Mouse (Mus musculus) hindbrain, embryonic 15.5 days (tissue): ENCODE measurements around the gene Derl3. TPM values are rescaled to one million over a fixed set of nuclear protein-coding genes. Genes with fewer than 3 reads are reported as not detected.
"Not testable (repeated sequence)": the region's sequence is repeated elsewhere in the genome, so short reads cannot be mapped to it uniquely, and the experiment has no call there.

Experiments
- ATAC-seq: fragments of 200-750 bp; cut with Nextera tagmentation; 2 replicates; pipeline ENCODE4 v1.8.0; 2017; ENCODE audit warnings: low read depth, moderate number of reproducible peaks, moderate TSS enrichment; ENCODE audit not compliant: low FRiP score
- H3K27ac ChIP-seq: fragments of 300-500 bp; sonication (generic); replicated peaks from 2 replicates; pipeline ENCODE4 v1.5.1; 2015; ENCODE audit warnings: mild to moderate bottlenecking, inconsistent platforms
- H3K27me3 ChIP-seq: fragments of 300-500 bp; sonication (generic); 2 replicates; pipeline ENCODE4 v1.6.1; 2015; ENCODE audit warnings: control low read depth, inconsistent platforms
- H3K36me3 ChIP-seq: fragments of 300-500 bp; sonication (generic); 2 replicates; pipeline ENCODE4 v1.6.1; 2015; ENCODE audit warnings: control low read depth, inconsistent platforms
- H3K4me1 ChIP-seq: fragments of 300-500 bp; sonication (generic); replicated peaks from 2 replicates; pipeline ENCODE4 v1.6.1; 2015; ENCODE audit warnings: control low read depth, inconsistent platforms
- H3K4me2 ChIP-seq: fragments of 300-500 bp; sonication (generic); 2 replicates; pipeline ENCODE4 v1.6.1; 2015; ENCODE audit warnings: moderate library complexity, mild to moderate bottlenecking, inconsistent platforms
- H3K4me3 ChIP-seq: fragments of 300-500 bp; sonication (generic); 2 replicates; pipeline ENCODE4 v1.5.1; 2015; ENCODE audit warnings: mild to moderate bottlenecking, inconsistent platforms
- H3K9ac ChIP-seq: fragments of 300-500 bp; sonication (generic); 2 replicates; pipeline ENCODE4 v1.6.1; 2015; ENCODE audit warnings: inconsistent platforms
- H3K9me3 ChIP-seq: fragments of 300-500 bp; sonication (generic); 2 replicates; pipeline ENCODE4 v1.6.1; 2016; ENCODE audit warnings: control low read depth, inconsistent platforms
- WGBS: fragments of 180-500 bp; shearing (Covaris S2); methylation state at CpG from one replicate; pipeline ENCODE4 v1.1.7; 2015; 5-methylcytosine and 5-hydroxymethylcytosine counted together
- polyA plus RNA-seq: library from polyadenylated mRNA; unstranded; fragments of >200 nt; fragmentation: Nextera tagmentation; extraction: Ambion mirVana; gene quantifications from 2 replicates; pipeline ENCODE4 v1.2.1, GENCODE M21; 2015

The Derl3 gene
- polyA plus RNA-seq, 1 experiment from 2014 or later: 2.0 TPM

GRCm38 (mm10) chr10:75878836-75879235, 14.4 kb upstream of the Derl3 start:
- Histone ChIP-seq H3K27me3 (no peaks in the 10 kb centered on the region), H3K4me1 (peaks cover 20% of the 10 kb centered on the region), H3K9ac (no peak overlapping the region), H3K4me3 (no peak overlapping the region), H3K36me3 (no peaks in the 10 kb centered on the region), H3K4me2 (no peak overlapping the region), H3K27ac (no peak overlapping the region), H3K9me3 (no peaks in the 10 kb centered on the region)
- ATAC-seq: no peak
- WGBS: 84% methylated on average over 3 of the region's 3 CpGs

- Histone ChIP-seq H3K4me2 (no peak overlapping the region), H3K4me3 (no peak overlapping the region), H3K36me3 (no peaks in the 10 kb centered on the region), H3K9me3 (no peaks in the 10 kb centered on the region), H3K4me1 (peaks cover 17% of the 10 kb centered on the region), H3K27me3 (no peaks in the 10 kb centered on the region), H3K27ac (no peak overlapping the region), H3K9ac (no peak overlapping the region)
- 91% methylated on average over 10 of the region's 10 CpGs for WGBS
- no peak for ATAC-seq
These were observed 12.9 kb upstream of the Derl3 start for GRCm38 (mm10) chr10:75880351-75880750.

DNA sequence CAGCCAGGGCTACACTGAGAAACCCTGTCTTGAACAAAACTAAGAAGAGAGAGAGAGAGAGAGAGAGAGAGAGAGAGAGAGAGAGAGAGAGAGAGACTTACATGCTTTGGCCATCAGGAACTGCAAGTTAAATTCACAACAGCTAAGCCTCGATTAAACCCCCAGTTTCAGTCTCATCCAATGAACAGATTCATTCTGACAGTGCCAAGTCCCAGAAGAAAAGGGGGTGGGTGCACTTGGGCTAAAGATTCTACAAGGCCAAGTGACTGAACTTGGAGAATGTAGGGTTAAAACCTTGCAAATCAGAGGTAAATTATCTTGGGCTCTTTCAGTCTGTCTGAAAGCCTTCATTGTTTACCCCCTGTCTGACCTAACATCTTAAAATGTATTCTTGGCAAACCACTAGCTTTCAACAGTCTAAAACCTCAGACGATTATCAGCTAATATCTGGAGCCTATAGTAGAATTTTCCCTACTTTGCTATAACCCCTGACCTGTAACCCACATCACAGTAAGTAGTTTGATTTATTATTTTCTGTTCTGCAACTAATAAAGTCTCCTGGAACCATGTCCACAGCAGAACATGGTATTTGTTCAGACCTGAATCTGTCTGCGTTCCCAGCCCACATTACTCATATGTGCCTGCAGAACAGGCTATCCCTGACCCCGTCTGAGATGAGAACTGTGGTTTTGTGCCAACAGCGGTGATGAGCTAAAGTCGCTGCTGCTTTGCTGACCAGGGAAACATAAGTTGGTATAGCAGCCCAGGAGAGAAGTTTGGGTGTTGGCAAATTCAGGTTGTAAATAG, 12.2 kb upstream of the Derl3 start:
- no peaks in the 10 kb centered on the region for H3K27me3 ChIP-seq
- H3K9ac ChIP-seq: no peak overlapping the region
- peaks cover 17% of the 10 kb centered on the region for H3K4me1 ChIP-seq
- no peak overlapping the region for H3K4me3 ChIP-seq
- no peak overlapping the region for H3K4me2 ChIP-seq
- no peak for ATAC-seq
- peak overlapping the region; percentile 47; the same call in 1 of the 2 replicates for H3K27ac ChIP-seq
- no peaks in the 10 kb centered on the region for H3K9me3 ChIP-seq
- H3K36me3 ChIP-seq: no peaks in the 10 kb centered on the region
- 50% methylated on average over 6 of the region's 6 CpGs for WGBS

DNA sequence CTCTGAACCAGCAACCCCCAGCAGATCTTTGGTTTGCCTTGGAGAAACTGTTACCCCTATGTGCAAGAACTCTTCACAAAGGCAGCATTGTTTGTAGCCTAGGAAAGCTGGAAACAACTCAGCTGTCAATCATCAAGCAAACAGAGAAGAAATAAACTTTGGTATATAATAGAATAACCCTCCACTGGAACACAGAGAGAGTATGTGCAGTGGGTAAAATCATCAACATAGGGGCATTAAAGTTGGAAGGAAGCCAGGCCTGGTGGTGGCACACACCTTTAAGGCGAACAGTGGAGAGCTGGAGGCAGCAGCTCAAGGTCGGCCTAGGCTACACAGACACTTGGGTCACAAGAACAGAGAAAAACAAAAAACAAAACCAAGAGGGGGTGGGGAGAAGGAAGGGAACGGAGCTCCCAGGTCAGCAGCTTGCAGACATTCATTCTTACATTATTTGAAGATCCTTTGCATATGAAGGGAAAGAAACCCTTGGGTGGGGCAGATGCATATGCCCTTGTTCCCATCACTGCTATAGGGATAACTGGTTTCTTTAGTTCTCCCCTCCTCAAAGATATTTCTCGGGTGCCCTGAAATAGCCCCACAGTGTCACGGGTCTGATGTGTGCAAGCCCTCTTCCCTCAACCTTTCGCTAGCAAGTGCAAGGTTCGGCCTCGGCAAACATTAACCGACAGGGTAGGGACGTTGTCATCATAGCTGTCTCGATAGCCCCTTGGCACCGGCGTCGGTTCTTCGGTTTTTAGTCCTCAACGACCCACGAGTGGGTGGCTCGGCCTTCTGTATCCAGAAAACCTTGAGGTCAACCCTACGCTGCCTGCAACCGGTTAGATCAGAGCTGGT, 11.4 kb upstream of the Derl3 start:
- H3K36me3 ChIP-seq: no peaks in the 10 kb centered on the region
- 13% methylated on average over 20 of the region's 20 CpGs for WGBS
- H3K9ac ChIP-seq: no peak overlapping the region
- ATAC-seq: no peak
- H3K4me2 ChIP-seq: no peak overlapping the region
- H3K27ac ChIP-seq: 0 out of 2 replicates have a peak overlapping the region, but pooled peaks have one; percentile 47
- no peak overlapping the region for H3K4me3 ChIP-seq
- H3K4me1 ChIP-seq: peaks cover 17% of the 10 kb centered on the region
- H3K9me3 ChIP-seq: no peaks in the 10 kb centered on the region
- no peaks in the 10 kb centered on the region for H3K27me3 ChIP-seq

DNA sequence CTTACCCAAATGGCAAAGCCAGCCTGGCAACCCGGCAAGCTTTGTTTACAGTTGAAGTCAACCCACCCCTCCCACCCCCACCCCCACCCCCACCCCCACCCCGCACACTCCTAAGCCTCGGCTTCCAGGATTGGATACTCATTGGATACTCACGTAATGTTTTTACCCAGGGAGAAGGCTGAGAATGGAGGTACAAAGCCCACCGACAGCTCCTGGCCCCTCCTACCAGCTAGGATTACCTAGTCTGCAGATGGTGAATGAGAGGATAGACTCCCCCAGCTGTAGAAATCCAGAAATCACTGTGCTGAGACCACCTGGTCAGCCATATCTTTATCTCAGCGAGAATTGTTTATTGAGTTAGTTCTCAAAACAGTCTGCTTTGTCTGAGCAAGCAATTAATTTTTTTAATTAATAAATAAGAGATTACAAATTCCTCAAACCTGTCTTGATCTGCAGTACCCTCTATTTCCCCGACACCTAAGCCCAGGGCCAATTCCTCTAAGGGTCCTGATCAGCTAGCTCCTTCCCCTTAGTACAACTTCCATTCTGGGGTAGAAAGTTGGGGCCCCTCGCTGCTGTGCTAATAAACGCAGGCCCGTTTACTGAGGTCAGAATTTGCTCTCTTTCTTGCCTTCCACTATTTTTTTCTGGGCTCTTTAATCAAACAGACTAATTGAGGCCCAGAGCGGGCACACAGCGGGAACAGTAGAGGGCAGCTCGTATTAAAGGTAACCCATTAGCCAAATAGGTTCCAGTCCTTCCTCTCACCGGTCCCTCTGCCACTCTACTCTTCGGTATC, 10.6 kb upstream of the Derl3 start:
- 8% methylated on average over 15 of the region's 15 CpGs for WGBS
- 0 out of 2 replicates have a peak, but pooled peaks have one; percentile 44 for ATAC-seq
- Histone ChIP-seq H3K4me3 (0 out of 2 replicates have a peak overlapping the region, but pooled peaks have one; percentile 7), H3K9ac (0 out of 2 replicates have a peak overlapping the region, but pooled peaks have one; percentile 16), H3K9me3 (no peaks in the 10 kb centered on the region), H3K27me3 (no peaks in the 10 kb centered on the region), H3K4me2 (peak overlapping the region; percentile 37), H3K4me1 (peaks cover 17% of the 10 kb centered on the region), H3K36me3 (no peaks in the 10 kb centered on the region), H3K27ac (0 out of 2 replicates have a peak overlapping the region, but pooled peaks have one; percentile 25)

DNA sequence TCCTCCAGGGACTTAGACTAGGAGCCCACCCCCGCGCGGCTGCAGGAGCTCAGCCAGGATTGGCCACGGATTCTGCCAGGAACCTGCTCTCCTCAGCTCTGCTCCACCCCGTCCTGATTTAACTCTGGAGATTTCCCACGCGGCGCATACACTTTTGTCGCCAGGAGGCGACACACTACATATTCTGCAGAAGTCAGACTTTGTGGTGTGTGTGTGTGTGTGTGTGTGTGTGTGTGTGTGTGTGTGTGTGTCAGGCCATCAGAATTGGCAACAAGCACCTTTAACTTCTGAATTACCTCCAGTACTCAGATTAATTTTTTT, 10.0 kb upstream of the Derl3 start:
- no peaks in the 10 kb centered on the region for H3K27me3 ChIP-seq
- H3K9ac ChIP-seq: 0 out of 2 replicates have a peak overlapping the region, but pooled peaks have one; percentile 16
- H3K4me3 ChIP-seq: 0 out of 2 replicates have a peak overlapping the region, but pooled peaks have one; percentile 7
- no peaks in the 10 kb centered on the region for H3K36me3 ChIP-seq
- H3K27ac ChIP-seq: 0 out of 2 replicates have a peak overlapping the region, but pooled peaks have one; percentile 25
- 2% methylated on average over 10 of the region's 10 CpGs for WGBS
- peaks cover 17% of the 10 kb centered on the region for H3K4me1 ChIP-seq
- peak overlapping the region; percentile 37 for H3K4me2 ChIP-seq
- peak; percentile 73; the same call in 1 of the 2 replicates for ATAC-seq
- no peaks in the 10 kb centered on the region for H3K9me3 ChIP-seq

DNA sequence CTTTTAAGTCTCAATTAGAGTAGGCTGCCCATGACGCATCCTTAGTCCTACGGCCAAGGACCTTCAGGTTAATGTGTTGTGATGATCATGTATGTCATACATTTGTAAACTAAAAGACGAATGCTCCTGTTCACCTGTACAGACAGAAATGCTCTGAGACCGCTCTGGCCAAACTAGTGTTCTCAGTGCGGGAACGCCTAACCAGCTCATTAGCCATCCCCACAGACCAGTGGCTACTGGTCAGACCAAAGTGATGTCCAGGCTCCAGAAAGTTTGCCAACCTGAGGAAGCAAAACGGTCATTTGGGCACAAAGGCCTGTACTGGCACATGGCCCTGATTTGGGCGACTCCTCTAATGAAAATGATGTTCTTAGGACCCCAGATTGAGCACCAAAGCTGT, 8.5 kb upstream of the Derl3 start:
- no peak overlapping the region for H3K9ac ChIP-seq
- no peak overlapping the region for H3K4me3 ChIP-seq
- H3K9me3 ChIP-seq: no peaks in the 10 kb centered on the region
- no peak overlapping the region for H3K4me2 ChIP-seq
- no peak for ATAC-seq
- H3K36me3 ChIP-seq: no peaks in the 10 kb centered on the region
- no peaks in the 10 kb centered on the region for H3K27me3 ChIP-seq
- WGBS: 97% methylated on average over 8 of the region's 8 CpGs
- no peak overlapping the region for H3K27ac ChIP-seq
- H3K4me1 ChIP-seq: peaks cover 17% of the 10 kb centered on the region

- 89% methylated on average over 5 of the region's 5 CpGs for whole genome bisulfite sequencing
- not testable (repeated sequence) for H3K4me1 ChIP-seq
These were observed 5.7 kb upstream of the Derl3 start for GRCm38 (mm10) chr10:75887504-75887903.

DNA sequence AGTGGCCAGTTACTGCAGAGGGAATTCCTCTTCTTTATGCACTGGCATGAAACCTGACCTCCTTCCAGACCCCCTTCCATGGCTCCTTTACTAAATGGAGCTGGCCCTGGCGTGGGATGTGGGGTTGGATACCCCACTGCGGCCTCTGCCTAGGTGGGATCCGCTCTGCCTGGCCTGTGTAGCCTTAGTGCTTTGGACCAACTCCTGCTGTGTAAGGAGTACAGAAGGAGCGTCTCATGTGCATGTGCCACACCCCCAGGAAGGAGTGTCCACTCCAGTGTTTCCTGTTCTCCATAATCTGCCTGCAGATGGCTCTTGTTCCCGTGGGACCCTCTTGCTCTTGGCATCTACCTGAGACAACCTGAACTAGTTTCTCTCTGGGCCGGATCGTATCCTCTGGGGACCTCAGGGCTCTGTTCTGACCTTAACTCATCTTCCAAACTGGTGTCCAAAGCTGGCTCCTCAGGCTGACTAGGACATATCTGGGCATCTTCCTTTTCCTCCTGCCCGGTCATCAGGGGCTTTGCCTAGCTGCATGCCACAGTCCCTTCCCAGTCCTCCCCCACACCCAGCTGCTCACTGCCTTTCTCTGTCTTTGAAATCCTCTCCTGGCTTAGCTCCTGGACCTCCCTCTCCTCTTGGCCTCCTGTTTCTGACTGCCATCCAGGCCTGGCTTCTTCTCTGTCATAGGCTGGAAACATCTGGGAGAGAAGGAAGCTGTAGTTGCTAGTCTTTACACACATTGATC, 3.6 kb upstream of the Derl3 start:
- Histone ChIP-seq H3K4me2 (no peak overlapping the region), H3K9ac (no peak overlapping the region), H3K27me3 (no peaks in the 10 kb centered on the region), H3K4me3 (no peak overlapping the region), H3K9me3 (no peaks in the 10 kb centered on the region), H3K36me3 (no peaks in the 10 kb centered on the region), H3K27ac (no peak overlapping the region), H3K4me1 (peaks cover 6% of the 10 kb centered on the region)
- ATAC-seq: no peak
- 57% methylated on average over 8 of the region's 8 CpGs for WGBS

More at GRCm38 (mm10) chr10:75887504-75887903, 5.7 kb upstream of the Derl3 start:
- not testable (repeated sequence) for H3K27ac ChIP-seq, H3K9ac ChIP-seq, H3K9me3 ChIP-seq, ATAC-seq, H3K36me3 ChIP-seq, H3K4me3 ChIP-seq, H3K27me3 ChIP-seq, H3K4me2 ChIP-seq

DNA sequence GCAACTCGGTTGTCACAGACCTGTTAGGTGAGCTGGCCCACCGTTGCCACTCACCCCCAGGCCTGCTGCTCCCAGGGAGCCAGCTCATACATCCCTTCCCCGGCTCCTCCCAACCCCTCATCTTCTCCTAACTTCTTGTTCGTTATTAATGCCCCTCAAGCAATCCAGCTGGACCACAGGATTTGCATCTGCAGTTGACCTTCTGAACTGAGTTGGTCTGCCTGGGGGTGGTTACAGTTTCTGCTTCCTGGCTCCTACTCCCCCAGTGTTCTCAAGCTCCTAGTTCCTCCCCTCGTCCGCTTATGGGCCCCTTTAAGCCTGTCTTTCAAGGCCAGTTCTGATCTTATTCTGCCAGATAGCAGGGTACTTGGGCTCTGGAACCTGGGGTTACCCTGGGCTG, 1.4 kb downstream of the Derl3 start:
- H3K36me3 ChIP-seq: peaks cover 38% of the 10 kb centered on the region
- H3K4me2 ChIP-seq: no peak overlapping the region
- H3K9me3 ChIP-seq: no peaks in the 10 kb centered on the region
- H3K27me3 ChIP-seq: no peaks in the 10 kb centered on the region
- H3K27ac ChIP-seq: no peak overlapping the region
- peaks cover 10% of the 10 kb centered on the region for H3K4me1 ChIP-seq
- H3K9ac ChIP-seq: no peak overlapping the region
- no peak for ATAC-seq
- 82% methylated on average over 6 of the region's 6 CpGs for WGBS
- H3K4me3 ChIP-seq: no peak overlapping the region

DNA sequence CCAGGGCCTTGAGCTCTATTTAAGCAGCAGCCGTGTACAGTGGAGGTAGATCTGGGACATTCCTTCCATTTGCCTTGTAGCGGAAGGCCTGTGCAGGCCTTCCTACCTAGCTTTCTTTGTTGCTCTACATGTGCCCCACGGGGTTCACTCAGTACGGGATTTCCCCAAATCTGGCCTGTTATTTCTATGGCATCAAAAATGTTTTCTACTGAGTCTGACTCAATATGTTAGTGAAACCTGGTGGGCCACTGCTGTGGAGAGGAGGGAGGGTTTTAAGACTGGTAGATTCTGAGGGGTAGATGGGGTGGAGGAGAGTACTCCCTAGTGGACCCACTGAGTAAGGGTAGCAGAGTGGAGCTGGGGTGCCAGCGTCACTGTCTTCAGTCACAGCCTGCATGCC, 2.5 kb downstream of the Derl3 start:
- Histone ChIP-seq H3K4me1 (peaks cover 10% of the 10 kb centered on the region), H3K9ac (no peak overlapping the region), H3K27ac (no peak overlapping the region), H3K36me3 (peaks cover 47% of the 10 kb centered on the region), H3K4me3 (no peak overlapping the region), H3K27me3 (no peaks in the 10 kb centered on the region), H3K9me3 (no peaks in the 10 kb centered on the region), H3K4me2 (no peak overlapping the region)
- no peak for ATAC-seq
- 94% methylated on average over 5 of the region's 5 CpGs for WGBS
